Mouse (Mus musculus): Measurements from ENCODE around the gene Prnp. TPM values are rescaled to one million over a fixed set of nuclear protein-coding genes. Genes with fewer than 3 reads are reported as not detected.
A peak's percentile ranks its signal among the peaks of the same experiment; 100 is the strongest.

Gene Prnp
- total and polyA plus RNA-seq, 2 experiments from 2014 or later, result 90.6 to 139 TPM

DNA sequence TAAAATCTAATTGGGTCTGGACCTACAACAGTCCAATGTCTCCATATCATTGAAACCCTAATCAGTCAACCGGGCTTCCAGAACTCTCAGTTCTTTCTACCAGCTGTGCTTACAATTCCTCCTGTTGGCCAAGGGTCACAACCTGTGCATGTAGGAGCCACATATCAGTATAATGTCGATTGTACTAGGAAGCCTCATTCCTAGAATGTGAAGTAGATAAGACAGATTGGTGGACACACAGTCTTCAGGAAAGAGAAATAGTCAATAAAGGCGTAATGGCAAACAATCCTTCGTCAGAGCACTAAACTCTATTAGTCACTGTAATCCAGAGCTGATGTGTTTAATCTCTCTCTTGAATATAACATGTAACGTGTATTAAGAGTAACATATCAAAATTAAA lies 40.7 kb upstream of the Prnp start:
- H3K4me3 ChIP-seq (ENCODE audit: low read depth, low read length), result no peak overlapping the region
- H3K9ac ChIP-seq (replicated peaks; ENCODE audit: low read depth, low read length), result no peak overlapping the region
- no peaks in the 10 kb centered on the region for H3K9me3 ChIP-seq (replicated peaks; ENCODE audit: control insufficient read depth, low read length)
- no peaks in the 10 kb centered on the region for H3K27me3 ChIP-seq (ENCODE audit: control insufficient read depth, insufficient read depth, low read length)
- WGBS, result 73% methylated on average over 5 of the region's 5 CpGs
- ATAC-seq (ENCODE audit: insufficient read depth, low read depth) (no peak), DNase-seq (ENCODE audit: low spot score) (no peak)
- H3K36me3 ChIP-seq (replicated peaks; ENCODE audit: control insufficient read depth, insufficient read depth, low read length), result no peaks in the 10 kb centered on the region
- no peaks in the 10 kb centered on the region for H3K4me1 ChIP-seq (ENCODE audit: control insufficient read depth, insufficient read depth)
- H3K27ac ChIP-seq (ENCODE audit: low read depth), result no peak overlapping the region
- H3K4me2 ChIP-seq (ENCODE audit: low read depth, low read length), result no peak overlapping the region
- TF ChIP-seq EP300 (IDR thresholded peaks at IDR 0.05; ENCODE audit: low read depth), result no peak
- TF ChIP-seq CTCF (IDR thresholded peaks at IDR 0.05; ENCODE audit: low read depth), result no peak

DNA sequence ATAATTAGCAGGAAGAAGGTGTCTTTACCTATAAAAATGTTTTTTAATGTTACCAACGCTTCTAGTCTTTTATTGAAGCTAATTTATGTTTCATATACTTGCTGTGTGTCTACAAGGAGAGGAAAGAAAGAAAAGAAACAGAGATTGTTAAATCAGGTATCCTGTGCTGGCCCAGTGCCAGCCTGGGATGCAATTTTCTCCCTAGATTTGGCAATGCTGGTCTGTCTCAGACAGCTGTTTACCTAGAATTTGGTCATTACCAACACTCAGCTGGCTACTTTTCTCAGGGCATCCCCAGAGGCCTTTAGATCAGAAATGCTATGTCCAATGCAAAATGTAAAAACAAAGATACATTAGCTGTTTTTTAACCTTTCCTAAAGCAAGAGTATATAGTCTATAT lies 36.4 kb upstream of the Prnp start:
- 67% methylated on average over 1 of the region's 1 CpGs for WGBS
- TF ChIP-seq EP300 (IDR thresholded peaks at IDR 0.05; ENCODE audit: low read depth) (no peak), CTCF (IDR thresholded peaks at IDR 0.05; ENCODE audit: low read depth) (no peak)
- no peak overlapping the region for H3K4me3 ChIP-seq (ENCODE audit: low read depth, low read length)
- no peaks in the 10 kb centered on the region for H3K9me3 ChIP-seq (replicated peaks; ENCODE audit: control insufficient read depth, low read length)
- no peaks in the 10 kb centered on the region for H3K36me3 ChIP-seq (replicated peaks; ENCODE audit: control insufficient read depth, insufficient read depth, low read length)
- H3K27me3 ChIP-seq (ENCODE audit: control insufficient read depth, insufficient read depth, low read length), result no peaks in the 10 kb centered on the region
- no peak overlapping the region for H3K9ac ChIP-seq (replicated peaks; ENCODE audit: low read depth, low read length)
- ATAC-seq (ENCODE audit: insufficient read depth, low read depth), result no peak
- no peak overlapping the region for H3K4me2 ChIP-seq (ENCODE audit: low read depth, low read length)
- H3K27ac ChIP-seq (ENCODE audit: low read depth), result no peak overlapping the region
- no peak for DNase-seq (ENCODE audit: low spot score)
- no peaks in the 10 kb centered on the region for H3K4me1 ChIP-seq (ENCODE audit: control insufficient read depth, insufficient read depth)

DNA sequence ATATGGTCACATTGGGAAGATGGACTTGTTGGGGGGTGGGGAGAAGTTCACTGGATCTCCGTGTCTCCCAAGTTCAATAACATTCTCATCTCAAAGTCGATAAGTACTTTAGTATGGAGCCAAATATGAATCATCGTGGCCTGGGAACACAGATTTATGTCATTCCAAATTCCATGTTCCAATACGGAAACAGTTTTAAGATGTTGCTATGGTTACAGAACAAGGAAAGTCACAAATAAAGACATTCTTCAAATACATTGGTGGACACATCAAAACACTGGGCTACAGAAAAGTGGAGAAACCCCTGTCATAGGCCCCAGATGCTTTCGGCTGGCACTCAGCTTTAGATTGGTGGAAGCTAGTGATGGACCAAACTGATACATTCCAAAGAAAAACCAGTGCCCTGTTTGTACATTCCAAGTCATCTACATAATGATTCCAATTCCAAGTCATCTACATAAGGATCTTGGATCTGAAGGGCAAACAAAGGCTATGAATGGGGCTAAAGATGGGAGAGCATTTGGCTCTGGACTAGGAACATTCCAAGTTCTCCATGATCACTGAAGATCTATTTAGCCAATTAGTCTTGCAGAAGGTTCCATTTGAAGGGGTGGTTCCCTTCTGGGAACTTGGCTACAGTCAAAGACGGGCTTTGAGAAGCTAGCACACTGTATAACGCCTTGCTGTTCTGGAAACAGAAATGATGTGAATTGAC lies 33.0 kb upstream of the Prnp start:
- H3K9ac ChIP-seq (replicated peaks; ENCODE audit: low read depth, low read length), result no peak overlapping the region
- H3K27me3 ChIP-seq (ENCODE audit: control insufficient read depth, insufficient read depth, low read length), result no peaks in the 10 kb centered on the region
- H3K27ac ChIP-seq (ENCODE audit: low read depth), result no peak overlapping the region
- WGBS, result 79% methylated on average over 7 of the region's 7 CpGs
- DNase-seq (ENCODE audit: low spot score), result no peak
- no peaks in the 10 kb centered on the region for H3K4me1 ChIP-seq (ENCODE audit: control insufficient read depth, insufficient read depth)
- H3K36me3 ChIP-seq (replicated peaks; ENCODE audit: control insufficient read depth, insufficient read depth, low read length), result no peaks in the 10 kb centered on the region
- H3K4me2 ChIP-seq (ENCODE audit: low read depth, low read length), result no peak overlapping the region
- H3K9me3 ChIP-seq (replicated peaks; ENCODE audit: control insufficient read depth, low read length), result no peaks in the 10 kb centered on the region
- ATAC-seq (ENCODE audit: insufficient read depth, low read depth), result 0 out of 2 replicates have a peak, but pooled peaks have one; percentile 17
- H3K4me3 ChIP-seq (ENCODE audit: low read depth, low read length), result no peak overlapping the region
- TF ChIP-seq CTCF (IDR thresholded peaks at IDR 0.05; ENCODE audit: low read depth) (no peak), EP300 (IDR thresholded peaks at IDR 0.05; ENCODE audit: low read depth) (no peak)

DNA sequence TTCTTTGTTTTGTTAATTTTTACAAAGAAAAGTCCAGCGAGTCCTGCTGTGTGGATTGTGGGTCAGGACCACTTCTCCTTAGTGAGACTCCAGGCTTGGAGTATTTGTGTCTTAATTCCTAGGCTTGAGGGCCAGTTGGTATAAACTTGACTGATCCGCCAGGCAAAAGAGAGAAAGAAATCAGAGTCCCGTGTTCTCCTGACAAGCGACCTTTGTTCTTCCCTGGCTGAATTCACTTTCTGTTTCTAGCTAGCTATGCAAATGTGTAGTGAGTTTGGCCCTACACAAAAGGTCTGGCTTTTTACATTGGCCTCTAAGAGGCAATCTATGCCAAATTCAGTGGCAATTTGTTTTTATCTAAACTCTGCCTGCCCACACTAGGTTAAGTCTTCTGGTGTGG lies 28.0 kb upstream of the Prnp start:
- Histone ChIP-seq H3K27ac (ENCODE audit: low read depth) (no peak overlapping the region), H3K9ac (replicated peaks; ENCODE audit: low read depth, low read length) (no peak overlapping the region), H3K4me2 (ENCODE audit: low read depth, low read length) (no peak overlapping the region), H3K27me3 (ENCODE audit: control insufficient read depth, insufficient read depth, low read length) (no peaks in the 10 kb centered on the region), H3K9me3 (replicated peaks; ENCODE audit: control insufficient read depth, low read length) (no peaks in the 10 kb centered on the region), H3K4me1 (ENCODE audit: control insufficient read depth, insufficient read depth) (no peaks in the 10 kb centered on the region; the same call in 1 of the 2 replicates), H3K4me3 (ENCODE audit: low read depth, low read length) (no peak overlapping the region), H3K36me3 (replicated peaks; ENCODE audit: control insufficient read depth, insufficient read depth, low read length) (no peaks in the 10 kb centered on the region)
- WGBS, result 70% methylated on average over 4 of the region's 4 CpGs
- DNase-seq (ENCODE audit: low spot score) (no peak), ATAC-seq (ENCODE audit: insufficient read depth, low read depth) (no peak)
- TF ChIP-seq EP300 (IDR thresholded peaks at IDR 0.05; ENCODE audit: low read depth), result no peak
- no peak for TF ChIP-seq CTCF (IDR thresholded peaks at IDR 0.05; ENCODE audit: low read depth)

DNA sequence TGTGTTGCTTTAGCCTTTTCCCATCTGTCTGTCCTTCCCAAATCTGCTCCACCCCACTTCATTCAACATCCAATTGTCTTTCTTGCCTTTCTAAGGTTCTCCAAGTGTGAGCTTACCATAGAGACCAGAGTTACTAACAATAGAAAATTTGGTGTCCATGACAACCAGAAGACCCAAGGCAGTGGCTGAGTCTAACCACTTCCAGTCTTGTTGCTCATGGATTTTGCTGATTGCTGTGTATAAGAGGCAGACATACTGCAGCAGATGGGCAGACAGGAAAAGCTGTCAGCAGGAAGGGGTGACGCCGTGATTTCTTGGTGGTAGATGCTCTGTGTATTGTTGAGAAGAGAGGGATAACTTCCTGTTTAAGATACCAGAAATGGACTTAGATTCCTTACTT lies 26.6 kb upstream of the Prnp start:
- H3K4me3 ChIP-seq (ENCODE audit: low read depth, low read length), result no peak overlapping the region
- 36% methylated on average over 2 of the region's 2 CpGs for WGBS
- H3K4me1 ChIP-seq (ENCODE audit: control insufficient read depth, insufficient read depth), result no peaks in the 10 kb centered on the region; the same call in 1 of the 2 replicates
- no peak overlapping the region for H3K9ac ChIP-seq (replicated peaks; ENCODE audit: low read depth, low read length)
- no peak for TF ChIP-seq CTCF (IDR thresholded peaks at IDR 0.05; ENCODE audit: low read depth)
- TF ChIP-seq EP300 (IDR thresholded peaks at IDR 0.05; ENCODE audit: low read depth), result no peak
- no peak overlapping the region for H3K27ac ChIP-seq (ENCODE audit: low read depth)
- no peaks in the 10 kb centered on the region for H3K27me3 ChIP-seq (ENCODE audit: control insufficient read depth, insufficient read depth, low read length)
- ATAC-seq (ENCODE audit: insufficient read depth, low read depth) (peak; percentile 41; the same call in 1 of the 2 replicates), DNase-seq (ENCODE audit: low spot score) (peak; percentile 24)
- H3K36me3 ChIP-seq (replicated peaks; ENCODE audit: control insufficient read depth, insufficient read depth, low read length), result no peaks in the 10 kb centered on the region
- H3K4me2 ChIP-seq (ENCODE audit: low read depth, low read length), result no peak overlapping the region
- no peaks in the 10 kb centered on the region for H3K9me3 ChIP-seq (replicated peaks; ENCODE audit: control insufficient read depth, low read length)
